ENCODE assay signal across 8 mouse cellular contexts in the genomic region with DNA sequence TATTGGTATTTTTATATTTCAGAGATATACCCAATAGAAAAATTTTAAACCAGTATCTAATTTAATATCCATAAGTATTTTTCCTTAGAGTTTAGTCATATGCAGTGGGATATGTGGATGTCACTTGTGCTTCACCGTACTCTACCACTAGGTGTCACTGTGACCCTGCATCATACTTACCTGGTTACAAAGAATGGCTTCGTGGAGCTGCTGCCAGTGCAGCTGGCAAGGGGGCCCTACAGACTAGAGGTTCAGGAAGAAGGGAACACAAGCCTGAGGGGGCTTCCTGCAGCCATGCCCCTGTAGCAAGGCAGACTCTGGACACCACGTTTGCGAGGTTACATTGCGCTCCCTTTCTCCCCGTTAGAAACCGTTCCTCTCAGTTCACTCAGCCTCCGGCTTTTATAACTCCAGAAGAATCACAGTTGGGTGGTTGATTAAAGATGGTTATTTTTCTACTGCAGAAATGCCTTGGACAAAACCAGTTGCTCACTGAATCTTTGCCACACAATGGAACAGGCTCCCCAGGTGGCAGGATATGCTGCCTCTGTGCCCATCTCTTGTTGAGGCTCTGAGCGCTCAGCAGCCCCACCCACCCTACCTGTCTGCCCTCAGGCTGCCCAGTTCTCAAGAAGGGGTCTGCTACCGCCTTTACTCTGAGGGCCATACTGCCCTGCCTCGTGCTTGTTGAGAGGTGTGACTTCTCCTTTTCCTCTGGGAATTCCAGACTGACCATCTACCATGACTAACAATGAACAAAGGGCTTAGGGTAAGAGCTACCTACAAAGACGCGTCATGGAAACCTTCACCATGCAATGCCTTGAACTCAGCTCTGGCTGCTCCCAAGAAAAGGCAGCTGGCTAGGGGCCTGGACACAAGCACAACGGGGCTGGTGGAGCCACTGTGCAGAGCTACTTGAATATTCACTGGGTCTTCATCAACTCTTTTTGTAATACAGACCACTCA. TPM values are rescaled to one million over a fixed set of nuclear protein-coding genes. Genes with fewer than 3 reads are reported as not detected.
DNase-seq lines count a peak whose midpoint lies in the region; ATAC-seq lines count a peak whose summit lies in the region.

No protein-coding gene starts in this region.

- no peaks in the 10 kb centered on the region for H3K27me3 ChIP-seq in kidney, embryonic 16.5 days (ENCODE audit: insufficient read depth, low read length)
- peaks cover 4% of the 10 kb centered on the region; the same call in 1 of the 2 replicates for H3K27me3 ChIP-seq in liver, embryonic 12.5 days (replicated peaks)
- H3K27me3 ChIP-seq in neural tube, embryonic 11.5 days (ENCODE audit: control insufficient read depth, insufficient read depth, low read length) = no peaks in the 10 kb centered on the region

- no peak overlapping the region for H3K4me2 ChIP-seq in kidney, embryonic 16.5 days (replicated peaks; ENCODE audit: low read depth, low read length)
- no peak overlapping the region for H3K4me2 ChIP-seq in liver, embryonic 12.5 days
- no peak overlapping the region for H3K4me2 ChIP-seq in neural tube, embryonic 11.5 days (ENCODE audit: low read depth)

- H3K36me3 ChIP-seq in kidney, embryonic 16.5 days (ENCODE audit: insufficient read depth, low read length) = peaks cover 10% of the 10 kb centered on the region
- H3K36me3 ChIP-seq in liver, embryonic 12.5 days = peaks cover 3% of the 10 kb centered on the region; the same call in 1 of the 2 replicates
- no peaks in the 10 kb centered on the region; the same call in 1 of the 2 replicates for H3K36me3 ChIP-seq in neural tube, embryonic 11.5 days (ENCODE audit: control insufficient read depth, insufficient read depth, low read length)

- WGBS in kidney, embryonic 16.5 days = 51% methylated on average over 14 of the region's 14 CpGs
- WGBS in liver, embryonic 12.5 days (ENCODE audit: insufficient replicate concordance) = 53% methylated on average over 14 of the region's 14 CpGs
- 58% methylated on average over 14 of the region's 14 CpGs for WGBS in neural tube, embryonic 11.5 days

- H3K27ac ChIP-seq in kidney, embryonic 16.5 days (ENCODE audit: low read length) = no peak overlapping the region
- H3K27ac ChIP-seq in liver, embryonic 12.5 days = no peak overlapping the region
- no peak overlapping the region for H3K27ac ChIP-seq in neural tube, embryonic 11.5 days (ENCODE audit: low read depth, low read length)

- H3K4me1 ChIP-seq in kidney, embryonic 16.5 days (ENCODE audit: insufficient read depth, low read length) = no peaks in the 10 kb centered on the region
- peaks cover 9% of the 10 kb centered on the region for H3K4me1 ChIP-seq in liver, embryonic 12.5 days
- no peaks in the 10 kb centered on the region for H3K4me1 ChIP-seq in neural tube, embryonic 11.5 days (ENCODE audit: control insufficient read depth, insufficient read depth, low read length)

- DNase-seq in 416B (ENCODE audit: low read depth) = peak; percentile 76
- peak; percentile 72 to 75 for DNase-seq in adrenal gland, adult 18-20 months (ENCODE audit: low spot score in 2 of 2)
- peak; percentile 89 for DNase-seq in embryo, embryonic 10.5 days (ENCODE audit: low spot score)
- DNase-seq in heart, adult 9 months (ENCODE audit: low spot score in 2 of 2) = peak; percentile 60 to 79
- DNase-seq in neural tube, embryonic 11.5 days (ENCODE audit: low spot score) = peak; percentile 79
- peak; percentile 78 for DNase-seq in testis, postnatal 10 days (ENCODE audit: low spot score)

- ATAC-seq in kidney, embryonic 16.5 days (ENCODE audit: low FRiP score, low TSS enrichment) = peak; percentile 70
- ATAC-seq in liver, embryonic 12.5 days = 0 out of 2 replicates have a peak, but pooled peaks have one; percentile 49
- peak; percentile 69; the same call in 1 of the 2 replicates for ATAC-seq in neural tube, embryonic 11.5 days (ENCODE audit: insufficient read depth, low FRiP score, low TSS enrichment)

- H3K9me3 ChIP-seq in kidney, embryonic 16.5 days (ENCODE audit: low read length) = no peaks in the 10 kb centered on the region
- no peaks in the 10 kb centered on the region for H3K9me3 ChIP-seq in liver, embryonic 12.5 days (replicated peaks)
- H3K9me3 ChIP-seq in neural tube, embryonic 11.5 days (ENCODE audit: control insufficient read depth, low read length) = no peaks in the 10 kb centered on the region

- H3K4me3 ChIP-seq in kidney, embryonic 16.5 days (ENCODE audit: low read length) = no peak overlapping the region
- no peak overlapping the region for H3K4me3 ChIP-seq in liver, embryonic 12.5 days
- no peak overlapping the region for H3K4me3 ChIP-seq in neural tube, embryonic 11.5 days (ENCODE audit: low read depth, low read length)

- no peak overlapping the region for H3K9ac ChIP-seq in kidney, embryonic 16.5 days (replicated peaks; ENCODE audit: low read length)
- H3K9ac ChIP-seq in liver, embryonic 12.5 days = no peak overlapping the region
- H3K9ac ChIP-seq in neural tube, embryonic 11.5 days (ENCODE audit: low read length) = no peak overlapping the region

RNA-seq across cellular contexts. Expression of a gene that starts 25.8 kb away (rescaled TPM):
- total RNA-seq in adrenal gland, adult 18-20 months (2021) = 100 to 1,000 TPM; 168 to 204 TPM
- 33.9 and 37.3 TPM in 2 replicates for polyA plus RNA-seq in kidney, embryonic 16.5 days (2015; fragmentation: Nextera tagmentation; extraction: Ambion mirVana)
- polyA plus RNA-seq in liver, embryonic 12.5 days (2016; fragmentation: Nextera tagmentation; extraction: Ambion mirVana) = 1.9 TPM in 2 replicates
- polyA plus RNA-seq in neural tube, embryonic 11.5 days (2014; fragmentation: Nextera tagmentation; extraction: Ambion mirVana) = 11.2 and 14.0 TPM in 2 replicates

RNA-seq across cellular contexts. Expression of a gene that starts 40.4 kb away (rescaled TPM):
- 10 to 100 TPM; 11.0 to 16.0 TPM for total RNA-seq in adrenal gland, adult 18-20 months (2021)
- 17.5 and 18.6 TPM in 2 replicates for polyA plus RNA-seq in kidney, embryonic 16.5 days (2015; fragmentation: Nextera tagmentation; extraction: Ambion mirVana)
- polyA plus RNA-seq in liver, embryonic 12.5 days (2016; fragmentation: Nextera tagmentation; extraction: Ambion mirVana) = 0.07 TPM in 2 replicates
- 0.44 and 0.51 TPM in 2 replicates for polyA plus RNA-seq in neural tube, embryonic 11.5 days (2014; fragmentation: Nextera tagmentation; extraction: Ambion mirVana)

Comparison
In these comparisons a context has a peak if more than half of its experiments do, and no peak if none do; other contexts are left out.
1. RNA of a gene that starts 40.4 kb away (polyA plus RNA-seq): 17.5 to 18.6 TPM in kidney, embryonic 16.5 days; 0.44 to 0.51 TPM in neural tube, embryonic 11.5 days and 0.07 TPM in liver, embryonic 12.5 days; every median in the first group is over 10 times any median in the second.
2. Peak in every context shown above with its lines, with median percentiles within 50 percentile points of each other: DNase-seq and ATAC-seq.